Mouse (Mus musculus) megakaryocyte, adult 5-6 weeks (primary cell): ENCODE results near the gene B4galt2. TPM values are rescaled to one million over a fixed set of nuclear protein-coding genes. Genes with fewer than 3 reads are reported as not detected.

Experiments used
- ATAC-seq: 2 replicates; pipeline ENCODE4 v1.8.0; 2016; ENCODE audit warnings: mild to moderate bottlenecking, inconsistent platforms; ENCODE audit not compliant: poor library complexity, severe bottlenecking
- total RNA-seq, 2 experiments: library from RNA; stranded (forward) in 1 of 2; stranded (reverse) in 1 of 2; fragments of 153-499, 151-499 nt in 1 of 2; fragments of 221-1000, 200-1000 nt in 1 of 2; gene quantifications; 2 replicates each; pipeline versions ENCODE4 v1.2.3 to v1.2.4; 2015 to 2017

Gene B4galt2
- total RNA-seq, 2 experiments from 2014 or later = not detected

GRCm38 (mm10) chr4:117837271-117837670 lies 46.0 kb downstream of the B4galt2 start:
- ATAC-seq = no peak

DNA sequence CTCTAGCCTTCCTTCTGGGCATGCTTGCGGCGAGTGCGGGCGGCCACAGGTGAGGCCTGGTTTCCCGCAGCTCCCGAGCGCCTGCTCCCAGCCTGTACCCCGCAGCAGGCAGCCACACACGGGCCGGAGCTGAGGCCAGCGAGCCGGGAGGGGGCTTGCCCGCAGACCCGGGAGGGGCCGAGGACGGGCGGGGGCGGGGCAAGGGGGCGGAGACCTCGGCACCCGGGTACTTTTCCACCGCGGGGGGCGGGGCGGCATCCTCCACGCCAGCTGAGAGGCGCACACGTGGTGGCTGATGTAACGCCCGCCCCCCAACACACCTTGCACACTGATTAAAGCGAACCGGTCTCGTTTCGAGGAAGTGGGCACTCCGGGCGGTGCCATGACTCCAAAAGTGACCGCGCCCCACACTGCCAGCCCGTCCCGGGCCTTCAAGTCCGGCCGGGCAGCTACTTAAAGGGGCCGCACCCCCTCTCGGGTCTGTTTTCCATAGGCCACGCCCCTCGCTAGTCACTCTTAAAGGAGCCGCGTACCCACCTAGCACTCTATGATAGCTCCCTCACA lies 47.0 kb downstream of the B4galt2 start:
- ATAC-seq = peak; percentile 78

- ATAC-seq = peak; percentile 19; the same call in 1 of the 2 replicates
Observed at GRCm38 (mm10) chr4:117835531-117836111, 47.7 kb downstream of the B4galt2 start.

DNA sequence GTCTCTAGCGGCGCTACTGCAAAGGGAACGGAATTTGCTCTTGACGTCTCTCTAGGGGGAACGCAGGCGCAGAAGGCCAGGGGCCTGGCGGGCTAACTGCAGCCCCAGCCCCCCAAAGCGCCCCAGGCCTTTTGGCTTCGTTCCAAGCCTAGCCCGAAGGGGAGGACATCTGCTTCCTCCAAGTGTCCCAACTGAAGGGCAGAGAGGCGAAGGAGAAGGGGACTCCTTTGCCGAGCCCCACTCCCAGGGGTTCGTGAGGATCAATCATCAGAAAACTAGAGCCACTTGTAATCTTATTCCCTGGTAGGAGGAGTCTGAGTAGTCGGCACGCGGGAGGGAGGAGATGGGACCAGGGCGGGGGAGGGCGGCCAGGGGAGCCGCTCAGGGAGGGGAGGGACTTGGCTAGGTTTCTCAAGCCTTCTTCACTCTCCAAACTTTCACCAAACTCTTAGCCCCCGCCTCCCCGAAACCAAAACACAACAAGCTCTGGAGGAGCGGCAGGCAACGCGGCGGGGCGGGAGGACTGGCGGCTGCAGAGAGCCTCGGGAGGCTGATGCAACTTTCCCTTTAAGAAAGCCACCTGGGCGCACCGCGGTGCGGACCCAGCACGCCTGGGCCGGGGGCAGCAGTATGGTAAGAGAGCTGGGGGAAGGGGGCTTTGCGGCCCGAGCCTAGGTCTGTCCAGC lies 48.3 kb downstream of the B4galt2 start:
- peak; percentile 19; the same call in 1 of the 2 replicates for ATAC-seq

GRCm38 (mm10) chr4:117834457-117834844 lies 48.8 kb downstream of the B4galt2 start, which contains the start of gene Slc6a9:
TSS of gene Slc6a9 (plus strand) at chr4:117834506.
- no peak for ATAC-seq

GRCm38 (mm10) chr4:117831920-117832691 lies 51.2 kb downstream of the B4galt2 start:
- no peak for ATAC-seq

DNA sequence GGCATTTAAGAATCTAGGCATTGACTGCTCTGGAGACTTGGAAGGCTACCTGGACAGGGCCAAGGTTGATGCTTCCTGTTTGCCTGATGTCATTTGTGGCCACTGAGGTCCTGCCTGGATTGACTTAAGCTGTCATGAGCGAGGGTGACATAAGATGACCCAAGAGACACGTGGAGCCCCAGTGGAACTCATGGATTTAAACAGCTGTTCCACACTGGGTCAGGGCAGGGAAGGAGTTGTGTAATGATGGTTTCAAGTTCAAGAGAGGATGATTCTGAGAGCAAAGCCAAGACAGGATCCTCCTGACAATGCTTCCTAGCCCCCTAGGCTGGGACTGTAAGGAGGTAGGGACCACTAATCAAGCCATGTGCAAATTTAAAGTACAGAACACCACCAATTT lies 51.8 kb downstream of the B4galt2 start:
- ATAC-seq = no peak

- no peak for ATAC-seq
Observed at GRCm38 (mm10) chr4:117830801-117831200, 52.5 kb downstream of the B4galt2 start.

- peak; percentile 36; the same call in 1 of the 2 replicates for ATAC-seq
Observed at GRCm38 (mm10) chr4:117830124-117830551, 53.1 kb downstream of the B4galt2 start.

DNA sequence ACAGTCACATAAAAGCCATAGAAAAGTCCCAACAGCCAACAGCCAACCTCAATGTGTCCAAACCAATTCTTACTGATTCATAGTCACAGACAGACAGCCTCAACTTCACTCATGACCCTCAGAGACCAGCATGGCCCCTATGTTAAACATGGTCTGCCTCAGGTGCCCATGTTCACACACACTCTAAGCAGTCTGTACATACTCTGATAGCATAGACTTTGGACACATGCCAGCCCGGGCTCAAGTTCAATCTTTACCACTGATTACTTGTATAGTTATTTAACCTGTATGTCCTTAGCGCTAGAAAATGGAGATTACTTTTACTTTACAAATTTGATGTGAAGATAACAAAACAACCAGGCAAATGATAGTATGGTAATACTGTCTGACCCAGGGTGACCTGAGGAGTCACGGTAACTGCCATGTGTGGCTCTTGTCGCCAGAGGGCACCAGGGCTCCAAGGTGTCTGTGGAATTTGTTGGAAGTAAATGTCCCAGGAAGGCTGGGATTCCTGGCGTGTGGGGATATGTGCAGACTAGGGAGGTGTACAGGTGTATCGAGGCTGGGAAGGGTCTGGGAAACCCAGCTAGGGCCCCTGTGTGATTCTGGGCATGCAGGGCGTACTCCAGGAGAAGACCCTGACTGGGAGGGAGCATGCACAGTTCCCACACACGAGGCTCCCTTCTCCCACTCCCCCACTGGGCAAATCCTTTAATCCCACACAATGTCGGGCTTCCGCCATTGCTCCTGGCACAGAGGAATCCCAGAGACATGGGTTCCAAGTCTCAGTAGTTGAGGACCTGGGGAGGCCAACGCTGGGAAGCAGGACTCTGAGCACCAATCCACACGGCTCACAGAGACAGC lies 53.8 kb downstream of the B4galt2 start:
- ATAC-seq = peak; percentile 61

DNA sequence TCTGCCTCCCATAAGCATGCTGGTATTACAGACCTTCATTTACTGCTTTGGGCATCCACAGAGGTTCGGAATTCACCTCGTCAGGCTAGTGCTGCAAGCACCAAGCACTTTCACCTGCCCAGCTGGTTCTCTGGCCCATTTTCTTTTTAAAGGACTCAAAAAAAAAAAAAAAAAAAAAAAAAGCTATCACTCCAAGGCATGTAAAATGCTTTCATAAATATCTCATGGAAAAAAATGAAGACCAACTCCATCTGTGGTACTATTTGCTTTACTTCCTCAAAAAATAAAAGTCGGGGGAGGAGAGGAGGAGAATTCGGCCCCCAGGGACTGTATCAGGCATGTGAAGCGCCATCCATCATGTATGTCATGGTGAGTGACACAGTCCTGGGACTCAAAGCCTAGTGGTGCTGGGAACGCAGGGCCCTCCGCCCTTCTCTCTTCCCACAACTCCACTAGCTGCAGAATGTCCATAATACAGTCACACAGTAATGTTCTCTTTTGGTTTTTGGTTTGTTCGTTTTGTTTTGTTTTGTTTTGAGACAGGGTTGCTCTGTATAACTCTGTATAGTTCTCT lies 54.6 kb downstream of the B4galt2 start:
- no peak for ATAC-seq

Other genes starting within 250 kb of the B4galt2 start
- gene Dmap1, start 201.2 kb downstream of the B4galt2 start, total RNA-seq (2015) = 9.6 and 11.3 TPM in 2 replicates
- gene Dmap1, start 201.2 kb downstream of the B4galt2 start, total RNA-seq (2017) = 14.7 and 18.1 TPM in 2 replicates
- gene Gm12845, start 159.1 kb downstream of the B4galt2 start, total RNA-seq (2015) = not detected in 2 replicates
- not detected in 2 replicates for gene Gm12845, start 159.1 kb downstream of the B4galt2 start, total RNA-seq (2017)
- gene Klf17, start 117.8 kb downstream of the B4galt2 start, total RNA-seq (2015) = not detected in 2 replicates
- not detected in 2 replicates for gene Klf17, start 117.8 kb downstream of the B4galt2 start, total RNA-seq (2017)
- 0.76 and 2.6 TPM in 2 replicates for gene Slc6a9, start 49.0 kb downstream of the B4galt2 start, total RNA-seq (2015)
- 1.9 and 6.1 TPM in 2 replicates for gene Slc6a9, start 49.0 kb downstream of the B4galt2 start, total RNA-seq (2017)
- not detected in 2 replicates for gene Ccdc24, start 10.9 kb downstream of the B4galt2 start, total RNA-seq (2015)
- not detected in 2 replicates for gene Ccdc24, start 10.9 kb downstream of the B4galt2 start, total RNA-seq (2017)
- 482 and 584 TPM in 2 replicates for gene Atp6v0b, start 3.8 kb upstream of the B4galt2 start, total RNA-seq (2015)
- gene Atp6v0b, start 3.8 kb upstream of the B4galt2 start, total RNA-seq (2017) = 229 and 245 TPM in 2 replicates
- gene Dph2, start 8.5 kb upstream of the B4galt2 start, total RNA-seq (2015) = 5.2 and 6.5 TPM in 2 replicates
- 4.1 and 4.3 TPM in 2 replicates for gene Dph2, start 8.5 kb upstream of the B4galt2 start, total RNA-seq (2017)
- gene Ipo13, start 31.5 kb upstream of the B4galt2 start, total RNA-seq (2015) = 15.5 and 17.0 TPM in 2 replicates
- gene Ipo13, start 31.5 kb upstream of the B4galt2 start, total RNA-seq (2017) = 8.7 and 11.2 TPM in 2 replicates
- gene Artn, start 46.3 kb upstream of the B4galt2 start, total RNA-seq (2015) = not detected in 2 replicates
- not detected in 2 replicates for gene Artn, start 46.3 kb upstream of the B4galt2 start, total RNA-seq (2017)